Mouse (Mus musculus): ENCODE data around the gene Pnpla3.

DNA sequence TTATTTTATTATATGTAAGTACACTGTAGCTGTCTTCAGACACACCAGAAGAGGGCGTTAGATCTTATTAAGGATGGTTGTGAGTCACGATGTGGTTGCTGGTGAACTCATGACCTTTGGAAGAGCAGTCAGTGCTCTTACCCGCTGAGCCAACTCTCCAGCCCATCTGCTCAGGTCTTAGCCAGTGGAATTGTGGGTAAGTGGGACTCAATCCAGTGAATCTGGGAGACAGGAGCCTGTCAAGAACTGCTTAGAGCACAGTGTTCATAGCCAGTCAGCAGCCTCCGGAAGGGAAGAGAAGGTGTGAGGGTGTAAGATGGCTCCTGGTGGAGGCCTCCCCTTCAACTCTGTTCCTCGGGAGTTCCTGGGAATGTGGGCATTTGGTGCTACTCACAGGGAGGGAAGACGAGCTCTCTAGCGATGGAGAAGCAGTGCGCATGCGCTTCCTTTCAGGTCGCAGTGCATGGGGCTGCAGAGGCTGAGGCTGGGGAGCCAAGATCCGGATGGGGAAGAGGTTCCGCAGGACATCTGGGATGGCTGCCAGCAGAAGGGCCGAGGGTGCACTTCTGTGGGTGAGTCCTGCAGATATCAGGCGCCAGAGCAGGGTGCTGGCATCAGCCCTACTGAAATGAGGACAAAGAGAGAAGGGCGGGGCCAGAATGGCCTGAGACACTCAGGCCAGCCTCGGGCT is 36.4 kb upstream of the Pnpla3 start:
- no peak for TF ChIP-seq CTCF (IDR thresholded peaks at IDR 0.05; ENCODE audit: insufficient read depth, low read depth, low read length)
- TF ChIP-seq POLR2A (IDR thresholded peaks at IDR 0.05; ENCODE audit: insufficient read depth, low read depth, low read length), result no peak

Data from olfactory bulb, adult 2 months (tissue).